Mouse (Mus musculus): Measurements from ENCODE around the gene Serpina1d. TPM values are rescaled to one million over a fixed set of nuclear protein-coding genes. Genes with fewer than 3 reads are reported as not detected.
"Not testable (repeated sequence)": the region's sequence is repeated elsewhere in the genome, so short reads cannot be mapped to it uniquely, and the experiment has no call there.

Gene Serpina1d
- not detected for total RNA-seq (2021)
- long read RNA-seq, experiment 1, result 0 reads
- long read RNA-seq, experiment 2, result 0 reads

GRCm38 (mm10) chr12:103773246-103773851 lies at the start of gene Serpina1d:
TSS of gene Serpina1d (minus strand) at chr12:103773592.
- H3K4me3 ChIP-seq; intact Hi-C loops (cut with DNase I); DNase-seq (ENCODE audit: extremely low spot score in 1 of 2, low spot score in 2 of 2): not testable (repeated sequence)

DNA sequence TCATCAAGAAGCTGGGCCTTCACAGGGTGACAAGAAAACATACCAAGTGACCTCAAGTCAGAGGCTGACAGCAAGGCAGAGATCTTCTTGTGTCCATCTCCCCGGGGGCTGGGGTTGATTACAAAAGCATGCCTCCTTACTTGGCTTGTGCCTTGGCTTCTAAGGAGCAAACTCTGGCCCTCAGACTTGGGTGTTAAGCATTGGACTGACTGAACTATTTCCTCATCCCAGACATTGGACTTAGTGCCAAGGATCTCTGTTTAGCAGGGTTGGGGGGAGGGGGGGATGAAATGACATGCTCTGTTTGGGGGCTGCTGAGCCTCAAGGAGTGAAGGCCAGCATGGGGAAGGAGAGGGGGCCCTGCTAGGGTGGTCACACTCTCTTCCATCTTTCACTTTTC lies 2.8 kb downstream of the Serpina1d start:
- H3K4me3 ChIP-seq; intact Hi-C loops (cut with DNase I); H3K27ac ChIP-seq; DNase-seq (ENCODE audit: extremely low spot score in 1 of 2, low spot score in 2 of 2): not testable (repeated sequence)

More at GRCm38 (mm10) chr12:103773246-103773851, at the start of gene Serpina1d:
- not testable (repeated sequence) for H3K27ac ChIP-seq

DNA sequence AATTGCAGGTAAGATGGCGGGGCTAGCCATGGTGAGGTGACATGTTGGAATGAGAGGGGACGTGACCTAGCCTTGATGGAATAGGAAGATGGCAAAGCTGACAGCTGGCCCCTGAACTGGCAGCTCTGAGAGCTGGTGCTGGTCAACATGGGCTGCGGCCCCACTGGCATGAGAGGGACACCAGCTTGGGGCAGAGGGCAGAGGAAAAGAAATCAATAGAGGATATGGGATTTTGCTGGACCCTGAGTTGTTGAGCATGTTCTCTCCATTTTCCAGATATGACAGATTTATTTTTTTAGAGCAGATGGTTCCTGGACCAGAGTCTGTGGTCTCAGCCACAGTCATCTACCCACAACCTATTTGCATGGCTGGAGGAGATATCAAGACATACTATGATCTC lies 10.3 kb downstream of the Serpina1d start:
- H3K27ac ChIP-seq; DNase-seq (ENCODE audit: extremely low spot score in 1 of 2, low spot score in 2 of 2); intact Hi-C loops (cut with DNase I); H3K4me3 ChIP-seq: not testable (repeated sequence)

- H3K27ac ChIP-seq; intact Hi-C loops (cut with DNase I); H3K4me3 ChIP-seq; DNase-seq (ENCODE audit: extremely low spot score in 1 of 2, low spot score in 2 of 2): not testable (repeated sequence)
These were observed 13.1 kb downstream of the Serpina1d start for GRCm38 (mm10) chr12:103760316-103760715.

- DNase-seq (ENCODE audit: extremely low spot score in 1 of 2, low spot score in 2 of 2); H3K27ac ChIP-seq; H3K4me3 ChIP-seq; intact Hi-C loops (cut with DNase I): not testable (repeated sequence)
These were observed 27.4 kb downstream of the Serpina1d start for GRCm38 (mm10) chr12:103745957-103746356.

DNA sequence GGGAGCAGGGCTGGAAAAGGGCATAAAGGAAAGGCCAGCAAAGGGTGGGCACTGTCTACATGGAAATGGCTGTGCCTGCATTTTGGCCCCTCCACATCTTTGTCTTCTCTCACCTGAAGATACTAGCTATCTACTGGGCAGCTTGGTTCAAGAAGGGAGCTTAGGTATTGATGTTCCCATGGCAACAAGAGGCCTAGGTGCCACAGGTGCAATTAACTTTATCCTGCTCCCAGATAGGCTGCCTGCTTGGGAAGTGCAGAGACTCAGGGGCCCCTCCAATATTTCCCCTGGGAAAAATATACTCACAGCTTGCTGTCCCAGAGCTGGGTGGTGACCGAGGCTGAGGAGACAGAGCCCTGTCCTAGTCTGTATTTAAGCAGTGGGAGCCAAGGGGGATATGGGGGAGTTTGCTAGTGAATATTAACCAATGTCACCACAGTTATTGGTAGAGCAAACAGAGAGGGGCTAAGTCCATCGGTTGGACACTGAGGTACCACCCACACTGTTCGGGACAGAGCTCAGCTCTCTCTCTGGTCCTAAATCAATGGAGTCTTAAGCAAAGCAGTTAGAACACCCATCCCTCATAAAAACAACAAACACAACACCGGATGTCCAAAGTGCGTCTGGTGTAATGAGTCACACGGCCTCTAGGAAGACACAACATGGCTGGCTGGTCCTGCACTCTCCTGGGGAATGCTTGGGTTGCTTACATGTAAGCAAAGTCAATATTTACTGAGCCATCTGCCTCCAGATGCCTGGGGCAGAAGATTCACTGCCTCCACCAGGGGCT lies 35.4 kb downstream of the Serpina1d start:
- intact Hi-C loops (cut with DNase I); H3K4me3 ChIP-seq; H3K27ac ChIP-seq; DNase-seq (ENCODE audit: extremely low spot score in 1 of 2, low spot score in 2 of 2): not testable (repeated sequence)

DNA sequence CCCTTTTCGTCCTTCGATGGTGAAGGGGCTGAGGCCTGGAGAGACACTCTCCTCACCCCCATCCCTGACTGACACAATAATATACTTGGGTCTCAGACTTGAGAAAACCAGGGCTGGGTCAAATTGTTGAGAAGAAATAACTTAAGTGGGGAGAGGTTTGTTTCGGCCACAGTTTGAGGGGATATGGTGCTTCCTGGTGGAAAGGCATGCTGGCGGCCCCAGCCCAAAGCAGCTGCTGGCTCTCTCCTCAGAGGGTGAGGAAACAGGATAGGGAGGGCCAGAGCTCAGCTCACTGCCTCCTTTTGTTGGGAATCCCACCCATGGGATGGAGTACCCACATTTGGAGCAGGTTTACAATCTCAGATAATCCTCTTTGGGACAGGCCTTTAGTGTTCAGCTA lies 37.8 kb downstream of the Serpina1d start:
- DNase-seq (ENCODE audit: extremely low spot score in 1 of 2, low spot score in 2 of 2); H3K27ac ChIP-seq; intact Hi-C loops (cut with DNase I); H3K4me3 ChIP-seq: not testable (repeated sequence)

GRCm38 (mm10) chr12:103735101-103735500 lies 38.3 kb downstream of the Serpina1d start:
- intact Hi-C loops (cut with DNase I); H3K27ac ChIP-seq; H3K4me3 ChIP-seq; DNase-seq (ENCODE audit: extremely low spot score in 1 of 2, low spot score in 2 of 2): not testable (repeated sequence)

Other genes starting within 250 kb of the Serpina1d start
- gene Ppp4r4, start 241.3 kb downstream of the Serpina1d start, total RNA-seq (2021), result 10 to 100 TPM; 24.8 to 25.8 TPM
- not detected for gene Serpina10, start 142.1 kb downstream of the Serpina1d start, total RNA-seq (2021)
- not detected for gene Serpina6, start 116.4 kb downstream of the Serpina1d start, total RNA-seq (2021)
- not detected for gene Serpina16, start 97.5 kb downstream of the Serpina1d start, total RNA-seq (2021)
- gene Serpina1f, start 78.1 kb downstream of the Serpina1d start, total RNA-seq (2021), result not detected
- gene Serpina1b, start 56.8 kb upstream of the Serpina1d start, total RNA-seq (2021), result not detected
- not detected for gene Serpina1a, start 90.0 kb upstream of the Serpina1d start, total RNA-seq (2021)
- gene Serpina1c, start 131.3 kb upstream of the Serpina1d start, total RNA-seq (2021), result not detected
- not detected for gene Serpina1e, start 185.4 kb upstream of the Serpina1d start, total RNA-seq (2021)
- not detected for gene Serpina11, start 216.4 kb upstream of the Serpina1d start, total RNA-seq (2021)
- gene Serpina9, start 240.2 kb upstream of the Serpina1d start, total RNA-seq (2021), result 1 to 10 TPM; 1.0 to 3.7 TPM

Measured in left cerebral cortex, adult 2 months (tissue).